21 mouse cellular contexts compared by ENCODE assay signal in the genomic region with DNA sequence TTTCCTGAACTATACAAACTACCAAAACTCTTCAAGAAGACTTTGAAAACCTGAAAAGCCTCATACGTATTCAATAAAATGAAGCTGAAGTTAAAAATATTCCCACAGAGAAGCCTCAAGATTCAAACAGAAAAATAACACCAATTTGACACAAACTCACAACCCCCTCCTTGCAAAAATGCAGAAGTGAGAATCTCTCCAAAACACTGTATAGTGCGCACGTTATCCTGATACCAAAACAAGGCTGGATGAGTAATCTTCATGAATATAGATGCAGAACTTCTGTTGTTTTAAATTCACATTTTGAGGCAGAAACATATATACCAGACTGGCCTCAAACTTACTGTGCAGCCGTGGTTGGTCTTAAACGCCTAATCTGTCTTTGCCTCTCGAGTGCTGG. TPM values are rescaled to one million over a fixed set of nuclear protein-coding genes. Genes with fewer than 3 reads are reported as not detected.
"Had no signal": no experiment of that assay in that cellular context is flagged by ENCODE, and none has a peak within 500 bp of the region (broad histone marks: within the 10 kb centered on the region; RNA-seq: fewer than 3 reads in every experiment).

No protein-coding gene starts in this region.

- H3K9me3 ChIP-seq: kidney, embryonic 15.5 days; liver, embryonic 13.5 days; megakaryocyte, embryonic 14.5 days; midbrain, embryonic 10.5 days had no signal

- H3K36me3 ChIP-seq: kidney, embryonic 15.5 days; liver, embryonic 13.5 days; midbrain, embryonic 10.5 days had no signal

- H3K27me3 ChIP-seq: kidney, embryonic 15.5 days; liver, embryonic 13.5 days; megakaryocyte, embryonic 14.5 days had no signal

- H3K27ac ChIP-seq: kidney, embryonic 15.5 days; liver, embryonic 13.5 days; midbrain, embryonic 10.5 days had no signal

- DNase-seq: kidney, adult 11 months; kidney, adult 8-10 months; kidney, postnatal 10 days; kidney, postnatal 36 days; layer of hippocampus, postnatal 36 days; liver, embryonic 13.5 days; lung, embryonic 14.5 days; midbrain, embryonic 14.5 days; right cerebral cortex, postnatal 14 days; spleen, adult 18-20 months; thymus, adult 18-20 months; thymus, postnatal 4 days had no signal

- H3K4me3 ChIP-seq: kidney, embryonic 15.5 days; left cerebral cortex, adult 2 months; liver, embryonic 13.5 days; megakaryocyte, embryonic 14.5 days; midbrain, embryonic 10.5 days had no signal

RNA-seq across cellular contexts. Expression of gene Zfyve28, which starts 49.8 kb away (rescaled TPM):
- total RNA-seq: liver, adult 2 months had no signal

RNA-seq across cellular contexts. Expression of gene Cfap99, which starts 50.0 kb away (rescaled TPM):
- total RNA-seq: liver, adult 2 months had no signal
- polyA plus RNA-seq: kidney, embryonic 15.5 days; limb, embryonic 11.5 days; liver, adult 2 months; liver, embryonic 13.5 days; liver, embryonic 16.5 days; lung, embryonic 14.5 days; midbrain, embryonic 10.5 days; midbrain, embryonic 14.5 days; neural tube, embryonic 11.5 days; stomach, embryonic 16.5 days had no signal
